Mouse (Mus musculus) liver, adult 2 months (tissue): ENCODE data around the gene Uqcr11.

Source experiments
- CTCF ChIP-seq: fragments of 200-500 bp; IDR thresholded peaks from 2 replicates; pipeline ENCODE4 v1.5.1; 2011; ENCODE audit warnings: low read depth, low read length, control low read depth
- POLR2A ChIP-seq: fragments of 200-500 bp; IDR thresholded peaks from 2 replicates; pipeline ENCODE4 v1.6.1; 2011; ENCODE audit warnings: low read length, control low read depth; ENCODE audit not compliant: insufficient read depth; ENCODE audit errors: extremely low read depth

DNA sequence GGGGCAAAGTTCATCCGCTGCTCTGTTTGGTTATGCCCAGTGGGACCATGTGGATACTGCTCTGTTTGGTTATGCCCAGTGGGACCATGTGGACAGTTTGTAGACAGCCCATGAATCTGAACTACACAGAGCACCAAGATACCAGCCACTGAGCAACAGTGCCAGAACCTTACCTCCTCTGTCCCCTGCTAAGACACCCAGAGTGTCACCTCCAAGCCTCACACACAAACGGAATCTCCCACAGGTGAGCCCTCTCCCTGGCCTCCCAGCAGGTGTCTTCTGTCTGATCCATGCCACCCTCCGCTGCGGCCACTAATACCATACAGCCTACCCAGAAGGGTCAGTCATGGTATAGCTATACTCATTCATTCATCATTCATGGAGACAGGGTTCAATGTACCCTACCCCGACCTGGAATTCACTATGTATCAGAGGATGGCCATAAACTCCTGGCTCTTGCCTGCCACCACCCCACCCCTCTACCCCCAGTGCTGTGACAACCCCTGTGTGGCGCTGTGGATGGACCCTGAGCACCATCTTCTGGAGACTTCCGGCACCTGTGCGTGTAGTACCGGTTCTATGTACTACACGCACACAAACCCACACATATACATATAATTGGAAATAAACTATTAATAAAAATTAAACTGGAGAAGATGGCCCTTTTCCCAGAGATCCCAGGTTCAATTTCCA lies 1.0 kb downstream of the Uqcr11 start:
- TF ChIP-seq CTCF (peak; percentile 37), POLR2A (no peak)
